Mouse (Mus musculus) testis, adult 2 months (tissue): ENCODE measurements around the gene Ugt1a5.

Source experiments
- CTCF ChIP-seq: fragments of 200-500 bp; IDR thresholded peaks from 2 replicates; pipeline ENCODE4 v1.5.1; 2012; ENCODE audit warnings: low read depth, mild to moderate bottlenecking, inconsistent platforms, low read length, moderate library complexity; ENCODE audit not compliant: control insufficient read depth, insufficient read depth, insufficient replicate concordance
- POLR2A ChIP-seq: fragments of 200-500 bp; IDR thresholded peaks from 2 replicates; pipeline ENCODE4 v1.6.1; 2012; ENCODE audit warnings: low read depth, mild to moderate bottlenecking, inconsistent platforms, low read length, moderate library complexity; ENCODE audit not compliant: control insufficient read depth

DNA sequence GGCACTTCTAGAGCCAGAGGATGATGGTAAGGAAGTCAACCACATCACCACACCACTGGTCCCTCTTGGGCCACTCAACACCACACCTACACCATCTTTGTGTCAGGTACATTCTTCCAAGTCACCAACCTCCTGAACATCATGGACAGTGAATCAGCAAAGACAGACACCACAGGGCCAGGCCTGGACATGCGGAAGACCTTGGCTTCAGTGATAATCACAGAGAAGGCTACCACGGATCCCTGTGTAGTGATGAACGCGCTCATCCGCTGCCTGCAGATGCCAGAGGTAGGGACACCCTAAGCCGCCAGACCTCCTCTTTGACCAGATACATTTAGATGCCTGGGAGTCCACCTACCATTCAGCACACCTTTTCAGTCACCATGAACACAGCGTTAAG lies 62.3 kb downstream of the Ugt1a5 start:
- TF ChIP-seq CTCF (no peak), POLR2A (no peak)
